Comparison of ENCODE assay signal across 9 mouse cellular contexts in genomic region chr17:50006721-50007351, GRCm38 (mm10).
DNase-seq lines count a peak whose midpoint lies in the region; ATAC-seq and TF ChIP-seq lines count a peak whose summit lies in the region.
"Had no signal": no experiment of that assay in that cellular context is flagged by ENCODE, and none has a peak within 500 bp of the region (broad histone marks: within the 10 kb centered on the region; RNA-seq: fewer than 3 reads in every experiment).

No protein-coding gene starts in this region.

- H3K4me1 ChIP-seq in liver, postnatal 0 days (ENCODE audit: insufficient read depth): no peaks in the 10 kb centered on the region

- no peak overlapping the region for H3K9ac ChIP-seq in liver, postnatal 0 days (replicated peaks)
- H3K9ac ChIP-seq: liver, embryonic 15.5 days had no signal

- no peaks in the 10 kb centered on the region for H3K9me3 ChIP-seq in liver, postnatal 0 days (ENCODE audit: low read length)
- H3K9me3 ChIP-seq: liver, embryonic 15.5 days had no signal

- TF ChIP-seq EP300 in liver, postnatal 0 days (IDR thresholded peaks at IDR 0.05; ENCODE audit: low read depth): no peak

- H3K27ac ChIP-seq in liver, postnatal 0 days (ENCODE audit: low read depth): no peak overlapping the region
- H3K27ac ChIP-seq: liver, embryonic 15.5 days had no signal

- H3K36me3 ChIP-seq in liver, postnatal 0 days (replicated peaks; ENCODE audit: insufficient read depth, low read length): no peaks in the 10 kb centered on the region
- H3K36me3 ChIP-seq: liver, embryonic 15.5 days had no signal

- intact Hi-C loops in heart, postnatal 10 days (cut with DNase I): no loop called here

- DNase-seq in frontal cortex, postnatal 25 days (ENCODE audit: low spot score in 2 of 2): no peak
- peak; percentile 17 for DNase-seq in right cerebral cortex, adult 18-20 months
- DNase-seq in right cerebral cortex, postnatal 36 days (ENCODE audit: low spot score in 2 of 2): no peak
- DNase-seq in heart, postnatal 10 days: peak; percentile 56 to 61
- DNase-seq in neural tube, embryonic 10.5 days (ENCODE audit: extremely low spot score, low spot score): peak; percentile 66
- no peak for DNase-seq in thymus, postnatal 0 days (ENCODE audit: low spot score)
- no peak for DNase-seq in liver, postnatal 0 days

- TF ChIP-seq CTCF in liver, postnatal 0 days (IDR thresholded peaks at IDR 0.05; ENCODE audit: low read depth): no peak

- no peak overlapping the region for H3K4me3 ChIP-seq in liver, postnatal 0 days (ENCODE audit: low read depth, low read length)
- H3K4me3 ChIP-seq: liver, embryonic 15.5 days had no signal

- peak; percentile 38; the same call in 1 of the 2 replicates for ATAC-seq in frontal cortex, adult (ENCODE audit: low TSS enrichment)
- no peak for ATAC-seq in liver, postnatal 0 days

- no peak overlapping the region for H3K4me2 ChIP-seq in liver, postnatal 0 days (ENCODE audit: low read depth, low read length)
- H3K4me2 ChIP-seq: liver, embryonic 15.5 days had no signal

- H3K27me3 ChIP-seq in liver, postnatal 0 days (ENCODE audit: insufficient read depth, low read length): no peaks in the 10 kb centered on the region
- H3K27me3 ChIP-seq: liver, embryonic 15.5 days had no signal

- WGBS in liver, postnatal 0 days (ENCODE audit: insufficient replicate concordance): 54% methylated on average over 9 of the region's 9 CpGs

Comparison
In these comparisons a context has a peak if more than half of its experiments do, and no peak if none do; other contexts are left out.
1. DNase-seq: peak in right cerebral cortex, adult 18-20 months (single experiment), heart, postnatal 10 days (2 of 2) and neural tube, embryonic 10.5 days (single experiment); none in frontal cortex, postnatal 25 days (0 of 2), right cerebral cortex, postnatal 36 days (0 of 2), thymus, postnatal 0 days (single experiment) and liver, postnatal 0 days (single experiment).